Mouse (Mus musculus): ENCODE measurements at regions not wholly inside any gene's neighbourhood (a gene's known extent, or its start where the extent isn't known, plus 50 kb on each side); places are given as distances from the start of the nearest gene placed in this dataset.

GRCm38 (mm10) chr12:27838384-27838783 is 496.0 kb upstream of the Sox11 start:
- TF ChIP-seq MYOD1 (IDR thresholded peaks at IDR 0.05; ENCODE audit: control insufficient read depth, insufficient read length, low read depth) = no peak
- no peak for TF ChIP-seq USF1 (IDR thresholded peaks at IDR 0.05; ENCODE audit: low read depth)
- TF ChIP-seq CTCF (IDR thresholded peaks at IDR 0.05; ENCODE audit: control insufficient read depth, insufficient read depth, insufficient read length) = no peak
- TF ChIP-seq FOSL1 (IDR thresholded peaks at IDR 0.05; ENCODE audit: insufficient read depth, low read length, poor library complexity, severe bottlenecking) = no peak
- TF ChIP-seq MYOG (IDR thresholded peaks at IDR 0.05; ENCODE audit: control insufficient read depth, extremely low read depth, insufficient read length) = no peak
- TF ChIP-seq MAX (IDR thresholded peaks at IDR 0.05) = no peak
- TF ChIP-seq CEBPB (IDR thresholded peaks at IDR 0.05; ENCODE audit: low read depth) = no peak
- Histone ChIP-seq H3ac (ENCODE audit: control insufficient read depth, insufficient read length, low read depth) (no peak overlapping the region), H3K27me3 (ENCODE audit: control insufficient read depth, insufficient read depth, insufficient read length) (no peaks in the 10 kb centered on the region), H3K4me3 (ENCODE audit: insufficient read depth, poor library complexity, severe bottlenecking) (no peak overlapping the region), H3K36me3 (ENCODE audit: control insufficient read depth, insufficient read depth) (no peaks in the 10 kb centered on the region), H3K79me3 (ENCODE audit: low read depth) (no peaks in the 10 kb centered on the region), H3K79me2 (ENCODE audit: control insufficient read depth, insufficient read depth) (no peaks in the 10 kb centered on the region)

- no peaks in the 10 kb centered on the region for H3K79me2 ChIP-seq (ENCODE audit: control insufficient read depth, insufficient read depth)
- no peaks in the 10 kb centered on the region for H3K36me3 ChIP-seq (ENCODE audit: control insufficient read depth, insufficient read depth)
- no peaks in the 10 kb centered on the region for H3K79me3 ChIP-seq (ENCODE audit: low read depth)
- H3ac ChIP-seq (ENCODE audit: control insufficient read depth, insufficient read length, low read depth) = no peak overlapping the region
- TF ChIP-seq CEBPB (IDR thresholded peaks at IDR 0.05; ENCODE audit: low read depth) (no peak), FOSL1 (IDR thresholded peaks at IDR 0.05; ENCODE audit: insufficient read depth, low read length, poor library complexity, severe bottlenecking) (no peak), MYOG (IDR thresholded peaks at IDR 0.05; ENCODE audit: control insufficient read depth, extremely low read depth, insufficient read length) (no peak), MAX (IDR thresholded peaks at IDR 0.05) (no peak), MYOD1 (IDR thresholded peaks at IDR 0.05; ENCODE audit: control insufficient read depth, insufficient read length, low read depth) (no peak), USF1 (IDR thresholded peaks at IDR 0.05; ENCODE audit: low read depth) (no peak), CTCF (IDR thresholded peaks at IDR 0.05; ENCODE audit: control insufficient read depth, insufficient read depth, insufficient read length) (no peak)
- H3K4me3 ChIP-seq (ENCODE audit: insufficient read depth, poor library complexity, severe bottlenecking) = no peak overlapping the region
- H3K27me3 ChIP-seq (ENCODE audit: control insufficient read depth, insufficient read depth, insufficient read length) = no peaks in the 10 kb centered on the region
Measured at GRCm38 (mm10) chr12:27826208-27826607, 483.8 kb upstream of the Sox11 start.

GRCm38 (mm10) chr12:27823392-27823791 is 481.0 kb upstream of the Sox11 start:
- Histone ChIP-seq H3K79me2 (ENCODE audit: control insufficient read depth, insufficient read depth) (no peaks in the 10 kb centered on the region), H3K79me3 (ENCODE audit: low read depth) (no peaks in the 10 kb centered on the region), H3K4me3 (ENCODE audit: insufficient read depth, poor library complexity, severe bottlenecking) (no peak overlapping the region), H3ac (ENCODE audit: control insufficient read depth, insufficient read length, low read depth) (no peak overlapping the region), H3K36me3 (ENCODE audit: control insufficient read depth, insufficient read depth) (no peaks in the 10 kb centered on the region), H3K27me3 (ENCODE audit: control insufficient read depth, insufficient read depth, insufficient read length) (no peaks in the 10 kb centered on the region)
- TF ChIP-seq CTCF (IDR thresholded peaks at IDR 0.05; ENCODE audit: control insufficient read depth, insufficient read depth, insufficient read length) (no peak), MYOG (IDR thresholded peaks at IDR 0.05; ENCODE audit: control insufficient read depth, extremely low read depth, insufficient read length) (no peak)

- no peaks in the 10 kb centered on the region for H3K79me2 ChIP-seq (ENCODE audit: control insufficient read depth, insufficient read depth)
- H3K36me3 ChIP-seq (ENCODE audit: control insufficient read depth, insufficient read depth) = no peaks in the 10 kb centered on the region
- H3K27me3 ChIP-seq (ENCODE audit: control insufficient read depth, insufficient read depth, insufficient read length) = no peaks in the 10 kb centered on the region
- H3K4me3 ChIP-seq (ENCODE audit: insufficient read depth, poor library complexity, severe bottlenecking) = no peak overlapping the region
- no peaks in the 10 kb centered on the region for H3K79me3 ChIP-seq (ENCODE audit: low read depth)
- H3ac ChIP-seq (ENCODE audit: control insufficient read depth, insufficient read length, low read depth) = no peak overlapping the region
- TF ChIP-seq CEBPB (IDR thresholded peaks at IDR 0.05; ENCODE audit: low read depth) = no peak
- TF ChIP-seq USF1 (IDR thresholded peaks at IDR 0.05; ENCODE audit: low read depth) = no peak
- no peak for TF ChIP-seq FOSL1 (IDR thresholded peaks at IDR 0.05; ENCODE audit: insufficient read depth, low read length, poor library complexity, severe bottlenecking)
- no peak for TF ChIP-seq MYOD1 (IDR thresholded peaks at IDR 0.05; ENCODE audit: control insufficient read depth, insufficient read length, low read depth)
- no peak for TF ChIP-seq CTCF (IDR thresholded peaks at IDR 0.05; ENCODE audit: control insufficient read depth, insufficient read depth, insufficient read length)
- TF ChIP-seq MYOG (IDR thresholded peaks at IDR 0.05; ENCODE audit: control insufficient read depth, extremely low read depth, insufficient read length) = no peak
Measured at GRCm38 (mm10) chr12:27796642-27797041, 454.3 kb upstream of the Sox11 start.

GRCm38 (mm10) chr12:27786716-27787291 is 444.4 kb upstream of the Sox11 start:
- no peaks in the 10 kb centered on the region for H3K79me2 ChIP-seq (ENCODE audit: control insufficient read depth, insufficient read depth)
- H3ac ChIP-seq (ENCODE audit: control insufficient read depth, insufficient read length, low read depth) = no peak overlapping the region
- no peak for TF ChIP-seq CEBPB (IDR thresholded peaks at IDR 0.05; ENCODE audit: low read depth)
- TF ChIP-seq USF1 (IDR thresholded peaks at IDR 0.05; ENCODE audit: low read depth) = no peak
- TF ChIP-seq MYOG (IDR thresholded peaks at IDR 0.05; ENCODE audit: control insufficient read depth, extremely low read depth, insufficient read length) = no peak
- TF ChIP-seq CTCF (IDR thresholded peaks at IDR 0.05; ENCODE audit: control insufficient read depth, insufficient read depth, insufficient read length) = no peak
- no peak for TF ChIP-seq MAX (IDR thresholded peaks at IDR 0.05)
- TF ChIP-seq MYOD1 (IDR thresholded peaks at IDR 0.05; ENCODE audit: control insufficient read depth, insufficient read length, low read depth) = no peak
- TF ChIP-seq FOSL1 (IDR thresholded peaks at IDR 0.05; ENCODE audit: insufficient read depth, low read length, poor library complexity, severe bottlenecking) = no peak
- H3K27me3 ChIP-seq (ENCODE audit: control insufficient read depth, insufficient read depth, insufficient read length) = no peaks in the 10 kb centered on the region
- H3K79me3 ChIP-seq (ENCODE audit: low read depth) = no peaks in the 10 kb centered on the region
- H3K36me3 ChIP-seq (ENCODE audit: control insufficient read depth, insufficient read depth) = no peaks in the 10 kb centered on the region
- no peak overlapping the region for H3K4me3 ChIP-seq (ENCODE audit: insufficient read depth, poor library complexity, severe bottlenecking)

- Histone ChIP-seq H3K79me3 (ENCODE audit: low read depth) (no peaks in the 10 kb centered on the region), H3K27me3 (ENCODE audit: control insufficient read depth, insufficient read depth, insufficient read length) (no peaks in the 10 kb centered on the region), H3ac (ENCODE audit: control insufficient read depth, insufficient read length, low read depth) (no peak overlapping the region), H3K36me3 (ENCODE audit: control insufficient read depth, insufficient read depth) (no peaks in the 10 kb centered on the region), H3K79me2 (ENCODE audit: control insufficient read depth, insufficient read depth) (no peaks in the 10 kb centered on the region), H3K4me3 (ENCODE audit: insufficient read depth, poor library complexity, severe bottlenecking) (no peak overlapping the region)
- TF ChIP-seq MYOD1 (IDR thresholded peaks at IDR 0.05; ENCODE audit: control insufficient read depth, insufficient read length, low read depth) (no peak), MAX (IDR thresholded peaks at IDR 0.05) (no peak)
Measured at GRCm38 (mm10) chr12:27780801-27781200, 438.4 kb upstream of the Sox11 start.
